Mouse (Mus musculus): Measurements from ENCODE around the gene Kmt2d.
A peak's percentile ranks its signal among the peaks of the same experiment; 100 is the strongest.

Kmt2d gene

DNA sequence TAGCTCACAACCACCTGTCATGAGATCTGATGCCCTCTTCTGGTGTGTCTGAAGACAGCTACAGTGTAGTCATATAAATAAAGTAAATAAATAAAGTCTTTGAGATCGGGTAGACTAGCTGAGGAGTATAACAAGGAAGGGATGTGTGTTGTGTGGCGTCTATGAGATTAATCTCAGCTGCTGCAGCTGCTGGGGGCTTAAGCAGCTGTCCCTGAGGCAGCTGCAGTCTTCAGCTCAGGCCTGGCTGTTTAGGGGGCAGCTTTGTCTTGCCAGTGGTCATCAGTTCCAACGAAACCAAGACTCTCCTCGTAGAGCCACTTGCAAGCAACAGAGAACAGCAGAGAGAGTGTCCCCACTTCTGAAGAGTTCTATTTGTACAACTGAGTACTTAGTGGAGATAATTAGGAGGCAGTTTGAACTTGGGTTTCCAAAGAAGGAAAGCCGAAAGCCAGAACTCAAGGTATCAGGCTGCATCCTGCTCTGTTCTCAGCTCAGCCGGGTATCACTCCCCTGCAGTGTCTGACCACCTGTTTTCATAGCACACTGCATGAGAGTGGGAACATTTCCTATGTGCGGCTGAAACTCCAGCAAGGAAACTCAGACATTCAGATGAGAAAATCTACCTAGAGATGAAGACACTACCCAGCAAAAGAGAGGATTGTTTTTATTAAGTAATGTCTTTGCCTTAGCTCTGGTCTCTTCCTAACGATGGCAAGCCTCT, 15.8 kb upstream of the Kmt2d start:
- no peak for DNase-seq (ENCODE audit: low spot score)

GRCm38 (mm10) chr15:98884106-98884505, 13.1 kb upstream of the Kmt2d start:
- DNase-seq (ENCODE audit: low spot score): no peak

- no peak for DNase-seq (ENCODE audit: low spot score)
Observed at GRCm38 (mm10) chr15:98883661-98884060, 12.7 kb upstream of the Kmt2d start.

- no peak for DNase-seq (ENCODE audit: low spot score)
Observed at GRCm38 (mm10) chr15:98881656-98882008, 10.6 kb upstream of the Kmt2d start.

DNA sequence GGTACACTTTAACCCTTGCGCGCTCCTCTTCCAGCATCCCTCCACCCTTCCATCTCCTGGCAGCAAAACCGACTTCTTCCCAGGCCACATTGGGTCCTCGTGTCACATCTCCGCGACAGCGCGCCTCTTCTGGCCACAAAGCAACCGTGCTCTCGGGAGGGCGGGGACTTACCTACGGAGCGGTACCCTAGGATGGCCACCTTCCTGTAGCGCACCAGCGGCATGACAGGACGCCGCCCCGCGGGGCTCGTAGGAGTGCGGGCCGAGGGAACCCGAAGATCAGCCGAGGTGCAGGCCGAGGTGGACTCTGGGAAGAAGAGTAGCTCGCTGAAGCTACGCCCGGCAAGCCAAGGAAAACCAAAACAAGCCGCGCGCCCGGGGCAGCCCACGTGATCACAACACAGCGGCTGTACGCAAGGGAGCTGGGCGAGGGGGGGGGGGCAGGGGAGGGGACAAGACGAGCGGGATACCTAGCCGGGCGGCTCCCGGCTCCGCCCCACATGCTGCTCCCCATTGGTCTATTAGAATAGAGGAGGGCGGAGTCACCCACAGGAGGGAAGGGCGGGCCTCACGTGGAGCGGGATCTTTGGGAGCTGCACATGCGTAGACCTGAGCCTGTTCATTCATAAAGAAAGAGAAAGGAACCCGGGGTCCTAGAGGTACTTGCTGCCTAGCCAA, 10.1 kb upstream of the Kmt2d start:
- DNase-seq (ENCODE audit: low spot score): peak; percentile 72

DNA sequence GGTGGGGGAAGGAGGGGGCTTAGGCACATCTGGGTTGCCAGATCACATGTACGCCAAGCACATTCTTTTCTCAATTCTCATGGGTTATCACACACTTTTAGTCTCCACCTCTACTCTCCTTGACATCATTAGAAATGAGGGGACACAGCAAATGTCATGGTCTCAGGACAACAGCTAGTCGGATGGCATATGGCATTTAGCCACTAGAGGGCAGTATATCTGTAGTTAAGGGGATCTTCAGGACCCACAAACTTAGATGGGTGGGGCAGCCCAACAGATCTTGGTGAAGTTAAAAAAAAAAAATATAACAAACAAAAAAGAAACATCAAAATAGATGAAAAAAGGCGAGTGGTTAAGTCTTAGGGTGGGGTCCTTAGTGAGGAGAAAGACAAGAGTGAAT, 6.3 kb upstream of the Kmt2d start:
- DNase-seq (ENCODE audit: low spot score): peak; percentile 59

DNA sequence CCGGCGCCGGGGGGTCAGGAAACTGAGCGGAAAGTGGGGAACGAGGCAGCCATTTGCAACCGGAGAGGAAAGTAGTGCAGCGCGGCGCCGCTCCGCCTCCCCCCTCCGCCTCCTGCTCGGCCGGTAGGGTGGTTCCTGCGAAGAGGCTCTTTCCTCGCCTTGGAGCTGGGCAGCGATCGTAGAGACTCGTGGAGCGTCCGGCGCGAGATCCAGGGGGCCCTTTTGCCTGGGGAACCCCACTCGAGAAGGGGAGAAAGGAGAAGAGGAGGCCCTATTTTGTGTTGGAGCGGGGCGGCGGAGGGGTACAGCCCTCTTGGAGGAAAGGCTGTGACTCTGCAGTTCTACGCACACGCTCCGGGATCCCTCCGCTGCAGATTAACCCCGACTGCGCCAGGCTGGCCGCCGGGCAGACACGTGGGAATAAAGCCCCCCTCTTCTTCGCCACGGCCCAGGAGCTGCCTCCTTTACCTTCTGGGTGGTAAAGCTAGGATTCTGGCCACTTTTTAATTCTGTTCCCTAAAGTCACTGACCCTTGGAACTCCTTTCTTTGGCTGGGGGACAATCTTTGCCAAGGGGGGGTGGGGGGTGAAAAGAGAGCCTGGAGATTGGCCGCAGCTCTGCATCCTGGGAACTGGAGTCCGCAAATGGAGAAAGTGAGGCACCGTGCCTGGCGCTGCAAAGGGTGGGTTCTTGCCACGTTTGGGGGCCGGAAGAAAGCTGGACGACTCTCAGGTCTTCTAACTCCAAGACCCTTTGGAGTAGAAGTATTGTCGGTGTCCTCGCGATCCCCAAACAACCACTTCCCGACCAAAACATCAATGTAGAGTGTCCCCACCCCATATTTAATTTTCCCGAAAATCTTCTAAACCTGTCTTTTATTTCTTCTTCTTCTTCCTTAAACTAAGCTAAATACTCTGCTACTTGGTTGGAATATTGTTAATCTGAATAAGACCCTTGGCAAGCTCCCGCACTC, 1.2 kb upstream of the Kmt2d start:
- peak; percentile 82 for DNase-seq (ENCODE audit: low spot score)

GRCm38 (mm10) chr15:98870179-98871069, 580 bp downstream of the Kmt2d start:
- DNase-seq (ENCODE audit: low spot score): no peak

DNA sequence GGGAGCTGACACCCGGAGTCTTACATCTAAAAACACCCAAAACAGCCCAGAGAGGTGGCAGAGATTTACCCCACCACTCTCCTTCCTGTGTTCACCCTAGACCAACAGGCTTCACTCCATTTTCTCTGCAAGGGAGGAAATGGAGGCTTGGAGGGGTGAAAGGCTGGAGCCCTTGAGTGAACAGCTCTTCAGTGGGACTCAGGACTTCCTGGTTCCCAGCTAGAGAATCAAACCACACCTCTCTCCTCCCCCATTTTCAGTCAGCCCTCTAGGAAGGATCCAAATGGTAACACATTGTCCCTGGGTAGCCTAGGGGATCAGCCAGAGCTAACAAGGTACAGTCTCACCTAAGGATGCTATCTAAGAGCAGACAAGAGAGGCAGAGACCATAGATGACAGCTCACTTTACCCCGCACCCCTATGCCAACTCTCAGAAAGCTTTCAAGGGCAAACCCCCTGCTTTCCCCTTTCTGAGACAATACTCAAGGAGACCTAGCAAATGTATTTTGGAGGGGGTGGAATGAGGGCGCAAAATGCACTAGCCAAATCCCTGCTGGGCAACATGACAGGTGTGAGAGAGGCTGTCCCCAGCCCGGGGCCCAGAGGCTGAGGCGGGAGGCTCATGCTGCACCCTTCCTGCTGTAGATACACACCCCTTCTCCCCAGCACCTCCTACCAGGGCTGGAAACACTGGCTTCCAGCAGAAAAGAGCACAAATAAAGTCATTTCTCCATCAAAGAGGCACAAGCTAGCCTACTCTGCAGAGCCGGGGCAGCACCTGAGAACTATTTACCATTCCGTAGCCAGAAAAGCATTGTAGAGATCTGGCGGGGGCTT, 1.4 kb downstream of the Kmt2d start:
- no peak for DNase-seq (ENCODE audit: low spot score)

GRCm38 (mm10) chr15:98868346-98869063, 2.5 kb downstream of the Kmt2d start:
- no peak for DNase-seq (ENCODE audit: low spot score)

GRCm38 (mm10) chr15:98867321-98867720, 3.7 kb downstream of the Kmt2d start:
- peak; percentile 38 for DNase-seq (ENCODE audit: low spot score)

DNA sequence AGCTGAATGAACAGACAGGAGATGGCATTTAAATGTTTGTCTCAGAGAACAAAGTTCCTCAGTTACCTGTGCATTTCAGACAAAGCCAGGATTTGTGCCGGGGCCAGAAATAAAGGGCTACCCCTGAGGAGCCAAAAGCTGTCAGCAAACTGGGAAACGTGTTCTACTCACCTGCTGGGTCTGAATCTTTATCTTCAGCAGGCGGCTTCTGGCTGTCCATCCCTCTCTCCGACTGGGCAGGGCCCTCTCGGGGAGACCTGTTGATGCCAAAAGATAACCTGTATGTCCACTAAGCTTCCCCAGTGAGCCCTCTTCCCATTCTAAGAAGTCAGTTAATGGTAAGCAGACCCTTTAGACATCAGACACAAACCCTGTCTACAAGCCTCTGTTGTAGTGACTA, 4.5 kb downstream of the Kmt2d start:
- no peak for DNase-seq (ENCODE audit: low spot score)

- no peak for DNase-seq (ENCODE audit: low spot score)
Observed at GRCm38 (mm10) chr15:98865771-98866170, 5.2 kb downstream of the Kmt2d start.

GRCm38 (mm10) chr15:98864951-98865350, 6.1 kb downstream of the Kmt2d start:
- DNase-seq (ENCODE audit: low spot score): no peak

GRCm38 (mm10) chr15:98863451-98863958, 7.5 kb downstream of the Kmt2d start:
- no peak for DNase-seq (ENCODE audit: low spot score)

DNA sequence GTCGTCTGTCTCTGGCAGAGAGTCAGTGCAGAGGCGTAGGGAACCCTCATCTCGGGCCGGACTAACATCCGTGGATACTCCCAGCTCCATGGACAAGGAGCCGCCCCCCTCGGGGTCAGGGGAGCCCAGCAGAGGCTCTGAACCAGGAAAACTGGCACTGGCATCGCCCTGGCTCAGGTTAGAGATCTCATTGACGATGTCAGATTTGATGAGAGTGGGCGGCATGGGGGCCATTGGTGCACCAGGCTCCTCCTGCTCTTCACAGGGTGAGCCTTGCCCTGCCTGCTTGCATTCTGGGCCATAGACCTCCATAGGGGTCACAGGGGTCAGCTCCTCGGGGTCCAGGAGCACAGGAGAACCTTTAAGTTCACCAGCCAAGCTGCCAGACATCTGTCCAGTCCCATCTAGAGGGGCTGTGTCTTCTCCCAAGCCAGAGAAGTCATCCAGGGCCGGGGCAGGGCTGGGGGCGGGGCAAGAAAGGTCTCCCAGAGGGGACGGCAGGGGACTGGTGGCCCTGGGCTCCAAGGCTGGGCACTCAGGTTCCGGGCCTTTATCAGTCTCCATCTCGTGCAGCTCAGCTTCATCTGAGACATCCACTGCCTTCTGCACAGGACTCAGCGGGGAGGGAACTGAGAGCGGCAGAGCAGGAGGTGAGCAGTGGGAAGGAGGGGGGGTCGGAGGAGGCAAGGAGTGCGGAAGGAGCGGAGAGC, 9.1 kb downstream of the Kmt2d start:
- no peak for DNase-seq (ENCODE audit: low spot score)

- no peak for DNase-seq (ENCODE audit: low spot score)
Observed at GRCm38 (mm10) chr15:98860921-98861320, 10.1 kb downstream of the Kmt2d start.

DNA sequence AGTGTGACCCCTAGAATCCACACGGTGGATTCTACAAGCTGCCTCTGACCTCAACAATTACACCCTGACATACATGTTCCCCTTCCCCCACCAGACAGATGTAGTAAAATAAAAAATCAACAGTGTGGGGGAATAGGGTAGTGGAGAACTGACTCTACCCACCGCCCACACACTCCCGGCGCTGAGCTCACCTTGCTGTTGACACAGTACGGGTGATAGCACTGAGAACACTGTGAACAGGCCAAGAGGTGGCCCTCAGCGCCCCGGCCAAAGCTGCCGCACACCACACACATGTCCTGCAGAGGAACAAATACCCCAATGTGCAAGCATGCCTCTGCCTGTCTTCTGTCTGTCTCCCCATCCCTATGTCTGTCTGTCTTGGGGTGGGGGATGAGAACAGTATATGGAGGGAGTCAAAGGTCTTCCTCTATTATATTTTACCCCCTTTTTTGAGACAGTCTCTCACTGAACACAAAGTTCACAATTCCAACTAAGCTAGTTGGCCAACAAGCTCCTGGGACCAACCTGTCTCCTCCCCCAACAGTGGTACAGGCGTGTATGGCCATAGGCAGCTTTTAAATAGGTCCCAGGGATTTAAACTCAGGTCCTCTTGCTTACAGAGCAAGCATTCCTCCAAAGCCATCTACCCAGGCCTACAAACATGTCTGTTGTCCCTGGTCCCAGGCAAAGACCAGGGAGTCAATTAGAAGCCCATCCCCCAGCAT, 11.5 kb downstream of the Kmt2d start:
- no peak for DNase-seq (ENCODE audit: low spot score)

DNA sequence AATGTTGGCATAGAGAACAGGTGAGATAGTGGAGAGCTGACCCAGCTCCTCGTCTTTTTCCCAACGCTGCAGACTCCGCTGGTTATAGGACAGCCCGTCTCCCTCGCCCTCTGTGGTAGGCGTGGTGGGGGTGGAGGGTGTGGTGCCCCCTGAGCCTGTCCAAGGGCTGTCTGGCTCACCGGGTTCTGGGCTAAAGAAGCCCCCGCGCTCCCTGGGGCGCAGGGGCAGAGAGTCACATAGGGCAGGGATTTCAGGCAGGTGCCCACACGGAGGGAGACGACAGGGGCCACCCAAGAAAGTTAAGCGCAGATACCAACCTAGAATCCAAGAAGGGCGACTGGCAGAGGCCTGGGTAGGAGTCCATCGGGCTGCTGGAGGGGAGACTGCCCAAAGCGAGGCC, 16.8 kb downstream of the Kmt2d start:
- no peak for DNase-seq (ENCODE audit: low spot score)

Measured in urinary bladder, postnatal 25 days (tissue).